Mouse (Mus musculus): ENCODE results near the gene AI854703.
"Not testable (repeated sequence)": the region's sequence is repeated elsewhere in the genome, so short reads cannot be mapped to it uniquely, and the experiment has no call there.

The AI854703 gene

GRCm38 (mm10) chr6:48614756-48615155 lies 11.8 kb upstream of the AI854703 start:
- no peak for DNase-seq (ENCODE audit: low read depth, low spot score)

GRCm38 (mm10) chr6:48620031-48620430 lies 6.5 kb upstream of the AI854703 start:
- no peak for DNase-seq (ENCODE audit: low read depth, low spot score)

- not testable (repeated sequence) for DNase-seq (ENCODE audit: low read depth, low spot score)
Measured at GRCm38 (mm10) chr6:48622186-48622843, 4.2 kb upstream of the AI854703 start.

- no peak for DNase-seq (ENCODE audit: low read depth, low spot score)
Measured at GRCm38 (mm10) chr6:48623460-48623859, 3.1 kb upstream of the AI854703 start.

- no peak for DNase-seq (ENCODE audit: low read depth, low spot score)
Measured at GRCm38 (mm10) chr6:48626984-48627383, 420 bp downstream of the AI854703 start.

- no peak for DNase-seq (ENCODE audit: low read depth, low spot score)
Measured at GRCm38 (mm10) chr6:48627511-48627924, 954 bp downstream of the AI854703 start.

GRCm38 (mm10) chr6:48628377-48628776 lies 1.8 kb downstream of the AI854703 start:
- no peak for DNase-seq (ENCODE audit: low read depth, low spot score)

GRCm38 (mm10) chr6:48628808-48629660 lies 2.5 kb downstream of the AI854703 start:
- DNase-seq (ENCODE audit: low read depth, low spot score): no peak

GRCm38 (mm10) chr6:48629661-48630034 lies 3.1 kb downstream of the AI854703 start:
- DNase-seq (ENCODE audit: low read depth, low spot score): no peak

- no peak for DNase-seq (ENCODE audit: low read depth, low spot score)
Measured at GRCm38 (mm10) chr6:48630831-48631230, 4.3 kb downstream of the AI854703 start.

- DNase-seq (ENCODE audit: low read depth, low spot score): no peak
Measured at GRCm38 (mm10) chr6:48635105-48635504, 8.5 kb downstream of the AI854703 start.

- DNase-seq (ENCODE audit: low read depth, low spot score): no peak
Measured at GRCm38 (mm10) chr6:48636515-48636914, 10.0 kb downstream of the AI854703 start.

GRCm38 (mm10) chr6:48637811-48638500 lies 11.4 kb downstream of the AI854703 start:
- no peak for DNase-seq (ENCODE audit: low read depth, low spot score)

GRCm38 (mm10) chr6:48638553-48638952 lies 12.0 kb downstream of the AI854703 start:
- DNase-seq (ENCODE audit: low read depth, low spot score): no peak

GRCm38 (mm10) chr6:48641391-48641790 lies 14.8 kb downstream of the AI854703 start:
- no peak for DNase-seq (ENCODE audit: low read depth, low spot score)

- DNase-seq (ENCODE audit: low read depth, low spot score): no peak
Measured at GRCm38 (mm10) chr6:48642764-48643292, 16.3 kb downstream of the AI854703 start.

- no peak for DNase-seq (ENCODE audit: low read depth, low spot score)
Measured at GRCm38 (mm10) chr6:48645660-48646308, 19.2 kb downstream of the AI854703 start.

- no peak for DNase-seq (ENCODE audit: low read depth, low spot score)
Measured at GRCm38 (mm10) chr6:48646309-48646690, 19.7 kb downstream of the AI854703 start.

- DNase-seq (ENCODE audit: low read depth, low spot score): no peak
Measured at GRCm38 (mm10) chr6:48646995-48647394, 20.4 kb downstream of the AI854703 start, which contains the start of gene Gimap8. Gene Gimap8 (plus strand): TSS chr6:48647234.

GRCm38 (mm10) chr6:48647611-48648010 lies 21.0 kb downstream of the AI854703 start:
- DNase-seq (ENCODE audit: low read depth, low spot score): no peak

- DNase-seq (ENCODE audit: low read depth, low spot score): no peak
Measured at GRCm38 (mm10) chr6:48648779-48649178, 22.2 kb downstream of the AI854703 start.

Data from c-Kit-negative CD71-positive TER-119-positive erythroid progenitor cells, embryonic 14.5 days (primary cell).